Mouse (Mus musculus) thymus, adult 2 months (tissue): ENCODE results near the gene Ccr10. TPM values are rescaled to one million over a fixed set of nuclear protein-coding genes. Genes with fewer than 3 reads are reported as not detected.

Experiments used
- DNase-seq: peaks from one replicate; pipeline ENCODE4 v3.0.0; 2021
- H3K27ac ChIP-seq: fragments of 200-500 bp; 2 replicates; pipeline ENCODE4 v1.5.1; 2012; ENCODE audit warnings: low read length, control low read depth; ENCODE audit not compliant: control insufficient read depth, insufficient read depth
- H3K27me3 ChIP-seq: fragments of 200-500 bp; 2 replicates; pipeline ENCODE4 v1.6.1; 2012; ENCODE audit warnings: mild to moderate bottlenecking, low read length, moderate library complexity, mixed read lengths; ENCODE audit not compliant: control insufficient read depth, insufficient read depth
- H3K36me3 ChIP-seq: fragments of 200-500 bp; 2 replicates; pipeline ENCODE4 v1.6.1; 2012; ENCODE audit warnings: mild to moderate bottlenecking, low read length, moderate library complexity; ENCODE audit not compliant: control insufficient read depth, insufficient read depth
- H3K4me1 ChIP-seq: fragments of 200-500 bp; replicated peaks from 2 replicates; pipeline ENCODE4 v1.6.1; 2012; ENCODE audit warnings: low read length; ENCODE audit not compliant: control insufficient read depth, insufficient read depth
- H3K4me3 ChIP-seq: fragments of 200-500 bp; 2 replicates; pipeline ENCODE4 v1.5.1; 2012; ENCODE audit warnings: mild to moderate bottlenecking, low read length, control low read depth, moderate library complexity; ENCODE audit not compliant: control insufficient read depth, insufficient read depth
- CTCF ChIP-seq: fragments of 200-500 bp; IDR thresholded peaks from 2 replicates; pipeline ENCODE4 v1.5.1; 2012; ENCODE audit warnings: mild to moderate bottlenecking, control low read depth, low read length, moderate library complexity, borderline replicate concordance; ENCODE audit not compliant: control insufficient read depth, poor library complexity, insufficient read depth; ENCODE audit errors: extremely low read depth
- POLR2A ChIP-seq: fragments of 200-500 bp; IDR thresholded peaks from 2 replicates; pipeline ENCODE4 v1.6.1; 2012; ENCODE audit warnings: mild to moderate bottlenecking, low read length, control low read depth, moderate library complexity; ENCODE audit not compliant: control insufficient read depth, poor library complexity, insufficient read depth; ENCODE audit errors: extremely low read depth
- WGBS: fragments of 180-500 bp; shearing (Covaris S2); methylation state at CpG from one replicate; pipeline ENCODE4 v1.1.7; 2018; 5-methylcytosine and 5-hydroxymethylcytosine counted together
- polyA plus RNA-seq: library from polyadenylated mRNA; depleted of rRNA; stranded (reverse); fragments of >200 nt; gene quantifications from 2 replicates; pipeline ENCODE4 v1.2.3, GENCODE M21; 2012

Gene Ccr10
- polyA plus RNA-seq, 1 experiment = 3.9 TPM

DNA sequence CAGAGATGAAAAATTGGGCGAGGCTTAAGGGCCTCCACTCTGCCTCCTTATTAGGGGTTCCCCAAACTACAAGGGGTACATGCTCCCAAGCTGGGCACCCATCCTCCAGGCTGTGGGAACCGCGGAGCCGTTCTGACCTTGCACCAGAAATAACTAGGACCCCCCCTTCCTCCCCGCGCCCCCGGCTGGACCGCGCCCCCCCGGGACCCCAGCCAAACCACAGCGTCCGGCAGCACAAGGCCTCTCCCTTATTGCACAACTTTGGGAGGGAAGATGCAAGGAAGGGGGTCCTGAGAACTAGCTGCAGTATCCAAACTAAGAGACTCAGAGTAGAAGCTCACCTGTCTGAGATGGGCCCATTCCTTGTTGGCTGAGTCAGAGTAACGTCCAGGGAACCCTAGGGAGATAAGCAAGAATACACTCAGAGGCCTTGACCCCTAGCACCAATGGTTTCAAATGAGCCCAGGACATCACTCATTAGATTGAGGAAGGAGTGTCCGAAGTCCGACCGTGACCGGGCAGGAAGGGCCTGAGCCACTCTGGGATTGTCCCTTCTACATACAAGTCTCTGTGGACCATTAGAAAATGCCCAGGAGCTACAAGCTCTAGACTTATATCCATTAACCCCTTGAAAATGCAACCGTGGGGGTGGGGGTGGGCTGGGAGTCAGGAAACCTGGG is 6.8 kb downstream of the Ccr10 start:
- TF ChIP-seq POLR2A (no peak), CTCF (no peak)
- Histone ChIP-seq H3K27ac (no peak overlapping the region), H3K4me3 (no peak overlapping the region), H3K4me1 (peaks cover 16% of the 10 kb centered on the region), H3K36me3 (no peaks in the 10 kb centered on the region), H3K27me3 (peaks cover 30% of the 10 kb centered on the region)
- no peak for DNase-seq
- 31% methylated on average over 18 of the region's 18 CpGs for WGBS

DNA sequence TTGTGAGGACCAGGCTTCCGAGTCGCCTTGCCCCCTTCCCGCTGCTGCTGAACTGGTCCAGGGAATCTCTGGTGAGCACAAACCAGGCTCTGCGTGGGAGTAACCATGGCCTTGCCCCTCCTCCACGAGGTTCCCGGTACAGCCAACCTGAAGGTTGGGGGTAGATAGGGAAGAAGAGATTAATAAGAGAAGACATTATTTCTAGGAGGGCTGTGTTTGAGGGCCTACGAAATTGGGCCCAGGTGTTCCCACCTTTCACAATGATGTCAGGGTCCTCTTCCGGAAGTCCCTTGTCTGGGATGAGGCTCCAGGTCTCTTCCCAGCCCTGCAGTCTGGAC is 7.3 kb downstream of the Ccr10 start:
- peaks cover 12% of the 10 kb centered on the region for H3K4me1 ChIP-seq
- no peak overlapping the region for H3K27ac ChIP-seq
- no peak for TF ChIP-seq CTCF
- TF ChIP-seq POLR2A = no peak
- peaks cover 27% of the 10 kb centered on the region for H3K27me3 ChIP-seq
- DNase-seq = no peak
- H3K36me3 ChIP-seq = no peaks in the 10 kb centered on the region
- no peak overlapping the region for H3K4me3 ChIP-seq
- 48% methylated on average over 8 of the region's 8 CpGs for WGBS

DNA sequence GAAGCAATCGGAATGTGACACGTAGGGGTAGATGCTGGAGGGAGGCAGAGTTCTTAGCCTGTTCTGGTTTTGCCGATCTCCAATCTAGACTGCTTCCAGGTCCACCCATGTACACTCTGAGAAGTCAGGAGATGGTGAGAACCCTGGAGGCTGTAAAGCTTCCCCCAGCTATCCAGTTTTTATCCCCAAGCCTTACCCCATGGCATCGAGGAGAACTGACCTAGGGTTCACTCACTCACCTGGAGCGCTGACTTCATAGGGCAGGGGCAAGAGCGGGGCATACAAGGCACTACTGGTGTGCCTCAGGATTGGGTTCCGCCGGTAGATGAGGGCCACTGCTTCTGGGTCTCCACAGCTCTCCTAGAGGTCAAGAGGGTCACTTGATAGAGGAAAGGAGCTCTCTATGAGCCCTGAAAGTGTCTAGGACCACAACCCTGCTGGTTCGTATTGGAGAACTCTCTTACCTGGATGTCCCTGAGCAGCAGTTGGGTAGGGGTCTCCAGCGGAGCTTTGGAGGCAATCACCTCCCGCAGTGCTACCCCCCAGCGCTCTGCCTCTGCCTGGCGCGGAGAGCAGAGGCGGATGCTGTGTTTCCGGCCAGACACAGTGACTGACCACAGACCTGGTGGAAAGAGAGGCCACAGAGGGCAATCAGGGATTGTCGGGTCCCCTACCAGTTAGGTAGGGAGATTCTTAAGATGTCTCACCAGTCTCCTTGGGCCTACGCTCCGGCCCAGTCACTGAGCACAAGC is 7.9 kb downstream of the Ccr10 start:
- peaks cover 12% of the 10 kb centered on the region for H3K4me1 ChIP-seq
- no peak for DNase-seq
- 60% methylated on average over 19 of the region's 19 CpGs for WGBS

GRCm38 (mm10) chr11:101166357-101166756 is 8.9 kb downstream of the Ccr10 start:
- WGBS = 67% methylated on average over 14 of the region's 14 CpGs
- DNase-seq = no peak
- Histone ChIP-seq H3K4me3 (no peak overlapping the region), H3K36me3 (no peaks in the 10 kb centered on the region), H3K4me1 (peaks cover 9% of the 10 kb centered on the region; the same call in 1 of the 2 replicates), H3K27me3 (peaks cover 18% of the 10 kb centered on the region), H3K27ac (no peak overlapping the region)
- TF ChIP-seq POLR2A (no peak), CTCF (no peak)

More for the DNA sequence above, 7.9 kb downstream of the Ccr10 start:
- TF ChIP-seq POLR2A = no peak
- no peak for TF ChIP-seq CTCF
- Histone ChIP-seq H3K27ac (no peak overlapping the region), H3K36me3 (no peaks in the 10 kb centered on the region), H3K4me3 (no peak overlapping the region), H3K27me3 (peaks cover 24% of the 10 kb centered on the region)

- H3K4me1 ChIP-seq = peaks cover 6% of the 10 kb centered on the region; the same call in 1 of the 2 replicates
- no peaks in the 10 kb centered on the region for H3K36me3 ChIP-seq
- no peak overlapping the region for H3K27ac ChIP-seq
- TF ChIP-seq CTCF (no peak), POLR2A (no peak)
- DNase-seq = no peak
- H3K4me3 ChIP-seq = no peak overlapping the region
- WGBS = 27% methylated on average over 35 of the region's 35 CpGs
- H3K27me3 ChIP-seq = peaks cover 11% of the 10 kb centered on the region; the same call in 1 of the 2 replicates
Measured at GRCm38 (mm10) chr11:101164677-101165580, 10.3 kb downstream of the Ccr10 start.

DNA sequence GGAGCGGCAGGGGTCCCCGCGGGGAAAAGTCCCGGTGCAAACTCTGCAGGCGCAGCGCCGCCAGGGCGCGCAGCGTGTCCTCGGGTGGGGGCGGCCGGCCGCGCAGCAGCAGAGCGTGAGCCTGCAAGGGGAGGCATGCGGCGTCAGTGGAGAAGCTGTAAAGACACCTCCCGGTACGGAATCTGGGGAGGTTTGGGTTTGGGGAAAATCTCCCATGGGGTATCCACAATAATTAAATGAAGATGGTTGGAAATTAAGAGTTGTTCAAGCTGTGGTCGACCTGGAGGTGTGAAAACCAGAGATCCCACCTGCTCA is 10.9 kb downstream of the Ccr10 start:
- no peak for TF ChIP-seq CTCF
- no peak for TF ChIP-seq POLR2A
- no peak for DNase-seq
- WGBS = 11% methylated on average over 21 of the region's 21 CpGs
- peaks cover 6% of the 10 kb centered on the region; the same call in 1 of the 2 replicates for H3K4me1 ChIP-seq
- peaks cover 11% of the 10 kb centered on the region; the same call in 1 of the 2 replicates for H3K27me3 ChIP-seq
- no peaks in the 10 kb centered on the region for H3K36me3 ChIP-seq
- no peak overlapping the region for H3K27ac ChIP-seq
- no peak overlapping the region for H3K4me3 ChIP-seq
